Mouse (Mus musculus) neural tube, embryonic 15.5 days (tissue): ENCODE measurements around the gene Chchd1. TPM values are rescaled to one million over a fixed set of nuclear protein-coding genes. Genes with fewer than 3 reads are reported as not detected.

Source experiments
- ATAC-seq: fragments of 200-750 bp; cut with Nextera tagmentation; 2 replicates; pipeline ENCODE4 v1.8.0; 2017; ENCODE audit warnings: mild to moderate bottlenecking, moderate TSS enrichment, moderate library complexity; ENCODE audit not compliant: low FRiP score
- H3K27ac ChIP-seq: fragments of 300-500 bp; sonication (generic); replicated peaks from 2 replicates; pipeline ENCODE4 v1.5.1; 2015; ENCODE audit warnings: mild to moderate bottlenecking, inconsistent platforms
- H3K27me3 ChIP-seq: fragments of 300-500 bp; sonication (generic); replicated peaks from 2 replicates; pipeline ENCODE4 v1.6.1; 2015; ENCODE audit warnings: inconsistent platforms
- H3K36me3 ChIP-seq: fragments of 300-500 bp; sonication (generic); 2 replicates; pipeline ENCODE4 v1.6.1; 2015; ENCODE audit warnings: inconsistent platforms
- H3K4me1 ChIP-seq: fragments of 300-500 bp; sonication (generic); 2 replicates; pipeline ENCODE4 v1.6.1; 2015; ENCODE audit warnings: inconsistent platforms
- H3K4me2 ChIP-seq: fragments of 300-500 bp; sonication (generic); 2 replicates; pipeline ENCODE4 v1.6.1; 2015; ENCODE audit warnings: inconsistent platforms, mild to moderate bottlenecking, moderate library complexity
- H3K4me3 ChIP-seq: fragments of 300-500 bp; sonication (generic); replicated peaks from 2 replicates; pipeline ENCODE4 v1.5.1; 2015; ENCODE audit warnings: mild to moderate bottlenecking, inconsistent platforms
- H3K9ac ChIP-seq: fragments of 300-500 bp; sonication (generic); replicated peaks from 2 replicates; pipeline ENCODE4 v1.6.1; 2015; ENCODE audit warnings: mild to moderate bottlenecking, inconsistent platforms
- H3K9me3 ChIP-seq: fragments of 300-500 bp; sonication (generic); replicated peaks from 2 replicates; pipeline ENCODE4 v1.6.1; 2016; ENCODE audit warnings: inconsistent platforms
- WGBS: fragments of 180-500 bp; shearing (Covaris S2); methylation state at CpG from one replicate; pipeline ENCODE4 v1.1.7; 2015; ENCODE audit warnings: mixed read lengths; 5-methylcytosine and 5-hydroxymethylcytosine counted together
- polyA plus RNA-seq: library from polyadenylated mRNA; unstranded; fragments of >200 nt; fragmentation: Nextera tagmentation; extraction: Ambion mirVana; gene quantifications from 2 replicates; pipeline ENCODE4 v1.2.1, GENCODE M21; 2015

The Chchd1 gene
- polyA plus RNA-seq, 1 experiment from 2014 or later = 194 TPM

- H3K9ac ChIP-seq = no peak overlapping the region
- H3K4me1 ChIP-seq = peaks cover 20% of the 10 kb centered on the region
- no peak overlapping the region for H3K4me3 ChIP-seq
- no peak overlapping the region for H3K27ac ChIP-seq
- no peak for ATAC-seq
- H3K27me3 ChIP-seq = peaks cover 14% of the 10 kb centered on the region
- H3K9me3 ChIP-seq = no peaks in the 10 kb centered on the region
- WGBS = 56% methylated on average over 3 of the region's 3 CpGs
- no peak overlapping the region for H3K4me2 ChIP-seq
- no peaks in the 10 kb centered on the region for H3K36me3 ChIP-seq
Measured at GRCm38 (mm10) chr14:20664436-20664835, 38.4 kb upstream of the Chchd1 start.

- no peaks in the 10 kb centered on the region for H3K36me3 ChIP-seq
- no peak for ATAC-seq
- WGBS = 75% methylated on average over 1 of the region's 1 CpGs
Measured at GRCm38 (mm10) chr14:20667469-20667868, 35.3 kb upstream of the Chchd1 start.

GRCm38 (mm10) chr14:20668154-20668810 is 34.5 kb upstream of the Chchd1 start, which contains the start of gene Synpo2l:
TSS of gene Synpo2l (minus strand) at chr14:20668354.
- Histone ChIP-seq H3K27me3 (peaks cover 23% of the 10 kb centered on the region), H3K4me1 (peaks cover 4% of the 10 kb centered on the region), H3K36me3 (no peaks in the 10 kb centered on the region), H3K4me2 (no peak within 1 kb of the TSS), H3K9ac (no peak within 1 kb of the TSS), H3K4me3 (no peak within 1 kb of the TSS), H3K27ac (no peak within 1 kb of the TSS), H3K9me3 (no peaks in the 10 kb centered on the region)
- ATAC-seq = no peak
- 77% methylated on average over 8 of the region's 8 CpGs for WGBS

More at GRCm38 (mm10) chr14:20667469-20667868, 35.3 kb upstream of the Chchd1 start:
- Histone ChIP-seq H3K9ac (no peak overlapping the region), H3K27me3 (peaks cover 23% of the 10 kb centered on the region), H3K4me3 (no peak overlapping the region), H3K27ac (no peak overlapping the region), H3K4me2 (no peak overlapping the region), H3K9me3 (no peaks in the 10 kb centered on the region), H3K4me1 (peaks cover 4% of the 10 kb centered on the region)

- H3K4me2 ChIP-seq = peak overlapping the region; percentile 87
- H3K4me3 ChIP-seq = no peak overlapping the region
- H3K4me1 ChIP-seq = peaks cover 28% of the 10 kb centered on the region
- H3K27ac ChIP-seq = no peak overlapping the region
- H3K9ac ChIP-seq = no peak overlapping the region
- H3K36me3 ChIP-seq = peaks cover 22% of the 10 kb centered on the region
- peaks cover 18% of the 10 kb centered on the region for H3K27me3 ChIP-seq
- 93% methylated on average over 2 of the region's 2 CpGs for WGBS
- H3K9me3 ChIP-seq = no peaks in the 10 kb centered on the region
- no peak for ATAC-seq
Measured at GRCm38 (mm10) chr14:20672990-20673389, 29.8 kb upstream of the Chchd1 start.

- peak overlapping the region; percentile 87 for H3K4me2 ChIP-seq
- peaks cover 29% of the 10 kb centered on the region for H3K36me3 ChIP-seq
- H3K9ac ChIP-seq = peak overlapping the region; percentile 47
- 12% methylated on average over 13 of the region's 13 CpGs for WGBS
- no peaks in the 10 kb centered on the region for H3K9me3 ChIP-seq
- H3K27me3 ChIP-seq = peaks cover 16% of the 10 kb centered on the region
- H3K4me3 ChIP-seq = peak overlapping the region; percentile 91
- peaks cover 28% of the 10 kb centered on the region for H3K4me1 ChIP-seq
- H3K27ac ChIP-seq = peak overlapping the region; percentile 91
- ATAC-seq = peak; percentile 84
Measured at GRCm38 (mm10) chr14:20673735-20674063, 29.1 kb upstream of the Chchd1 start.

- Histone ChIP-seq H3K4me1 (peaks cover 28% of the 10 kb centered on the region), H3K27ac (peak within 1 kb of the TSS; percentile 91), H3K36me3 (peaks cover 34% of the 10 kb centered on the region), H3K4me2 (peak within 1 kb of the TSS; percentile 87), H3K9me3 (no peaks in the 10 kb centered on the region), H3K9ac (peak within 1 kb of the TSS; percentile 93), H3K4me3 (peak within 1 kb of the TSS; percentile 91), H3K27me3 (peaks cover 11% of the 10 kb centered on the region)
- ATAC-seq = peak; percentile 97
- 0% methylated on average over 43 of the region's 43 CpGs for WGBS
Measured at GRCm38 (mm10) chr14:20674064-20674833, 28.6 kb upstream of the Chchd1 start, which contains the start of gene Sec24c. TSS of gene Sec24c (plus strand) at chr14:20674308.

- peaks cover 70% of the 10 kb centered on the region for H3K36me3 ChIP-seq
- H3K4me1 ChIP-seq = peaks cover 28% of the 10 kb centered on the region
- no peak overlapping the region for H3K4me3 ChIP-seq
- H3K27ac ChIP-seq = no peak overlapping the region
- no peak for ATAC-seq
- no peaks in the 10 kb centered on the region for H3K9me3 ChIP-seq
- H3K9ac ChIP-seq = no peak overlapping the region
- H3K27me3 ChIP-seq = no peaks in the 10 kb centered on the region
- no peak overlapping the region for H3K4me2 ChIP-seq
- 95% methylated on average over 4 of the region's 4 CpGs for WGBS
Measured at GRCm38 (mm10) chr14:20677906-20678305, 24.9 kb upstream of the Chchd1 start.

GRCm38 (mm10) chr14:20681742-20682141 is 21.1 kb upstream of the Chchd1 start:
- H3K9ac ChIP-seq = no peak overlapping the region
- H3K36me3 ChIP-seq = peaks cover 98% of the 10 kb centered on the region
- H3K27me3 ChIP-seq = no peaks in the 10 kb centered on the region
- no peaks in the 10 kb centered on the region for H3K9me3 ChIP-seq
- no peak overlapping the region for H3K4me2 ChIP-seq
- 0 out of 2 replicates have a peak, but pooled peaks cover 2% of the 10 kb centered on the region for H3K4me1 ChIP-seq
- H3K4me3 ChIP-seq = no peak overlapping the region
- H3K27ac ChIP-seq = no peak overlapping the region
- 94% methylated on average over 2 of the region's 2 CpGs for WGBS
- no peak for ATAC-seq

- H3K4me2 ChIP-seq = no peak overlapping the region
- H3K4me3 ChIP-seq = no peak overlapping the region
- no peaks in the 10 kb centered on the region for H3K9me3 ChIP-seq
- H3K36me3 ChIP-seq = peaks cover 99% of the 10 kb centered on the region
- no peaks in the 10 kb centered on the region for H3K4me1 ChIP-seq
- H3K27ac ChIP-seq = no peak overlapping the region
- H3K9ac ChIP-seq = no peak overlapping the region
- H3K27me3 ChIP-seq = no peaks in the 10 kb centered on the region
- WGBS = 86% methylated on average over 3 of the region's 3 CpGs
- no peak for ATAC-seq
Measured at GRCm38 (mm10) chr14:20682498-20682897, 20.3 kb upstream of the Chchd1 start.

GRCm38 (mm10) chr14:20686576-20686975 is 16.2 kb upstream of the Chchd1 start:
- no peaks in the 10 kb centered on the region for H3K9me3 ChIP-seq
- no peaks in the 10 kb centered on the region for H3K27me3 ChIP-seq
- 99% methylated on average over 3 of the region's 3 CpGs for WGBS
- H3K36me3 ChIP-seq = peaks cover 98% of the 10 kb centered on the region
- H3K27ac ChIP-seq = no peak overlapping the region
- no peaks in the 10 kb centered on the region for H3K4me1 ChIP-seq
- H3K4me2 ChIP-seq = no peak overlapping the region
- H3K4me3 ChIP-seq = no peak overlapping the region
- H3K9ac ChIP-seq = no peak overlapping the region
- no peak for ATAC-seq

GRCm38 (mm10) chr14:20689009-20689408 is 13.8 kb upstream of the Chchd1 start:
- WGBS = 95% methylated on average over 2 of the region's 2 CpGs
- H3K9me3 ChIP-seq = no peaks in the 10 kb centered on the region

GRCm38 (mm10) chr14:20691772-20692171 is 11.0 kb upstream of the Chchd1 start:
- H3K27ac ChIP-seq = no peak overlapping the region
- H3K9ac ChIP-seq = no peak overlapping the region
- H3K27me3 ChIP-seq = no peaks in the 10 kb centered on the region
- no peak for ATAC-seq
- 94% methylated on average over 6 of the region's 6 CpGs for WGBS
- peaks cover 21% of the 10 kb centered on the region for H3K4me1 ChIP-seq
- no peak overlapping the region for H3K4me2 ChIP-seq
- H3K9me3 ChIP-seq = no peaks in the 10 kb centered on the region
- no peak overlapping the region for H3K4me3 ChIP-seq
- peaks cover 73% of the 10 kb centered on the region for H3K36me3 ChIP-seq

More at GRCm38 (mm10) chr14:20689009-20689408, 13.8 kb upstream of the Chchd1 start:
- H3K27ac ChIP-seq = no peak overlapping the region
- no peak for ATAC-seq
- H3K9ac ChIP-seq = no peak overlapping the region
- no peak overlapping the region for H3K4me3 ChIP-seq
- peaks cover 98% of the 10 kb centered on the region for H3K36me3 ChIP-seq
- H3K27me3 ChIP-seq = no peaks in the 10 kb centered on the region
- H3K4me2 ChIP-seq = no peak overlapping the region
- H3K4me1 ChIP-seq = peaks cover 3% of the 10 kb centered on the region; the same call in 1 of the 2 replicates
